Mouse (Mus musculus) hindbrain, embryonic 10.5 days (tissue): ENCODE measurements at regions not wholly inside any gene's neighbourhood (a gene's known extent, or its start where the extent isn't known, plus 50 kb on each side); places are given as distances from the start of the nearest gene placed in this dataset.

Experiments
- DNase-seq: peaks from one replicate; pipeline ENCODE4 v3.0.0-alpha.2; 2017; ENCODE audit warnings: low spot score
- H3K27ac ChIP-seq: fragments of 300-500 bp; sonication (generic); 2 replicates; pipeline ENCODE4 v1.5.1; 2016; ENCODE audit warnings: mild to moderate bottlenecking, moderate library complexity
- H3K27me3 ChIP-seq: fragments of 300-500 bp; sonication (generic); 2 replicates; pipeline ENCODE4 v1.6.1; 2016; ENCODE audit warnings: mild to moderate bottlenecking; ENCODE audit not compliant: poor library complexity, insufficient read depth, severe bottlenecking
- H3K36me3 ChIP-seq: fragments of 300-500 bp; sonication (generic); 2 replicates; pipeline ENCODE4 v1.6.1; 2016; ENCODE audit warnings: mild to moderate bottlenecking, moderate library complexity
- H3K4me1 ChIP-seq: fragments of 300-500 bp; sonication (generic); replicated peaks from 2 replicates; pipeline ENCODE4 v1.6.1; 2016; ENCODE audit warnings: mild to moderate bottlenecking
- H3K4me3 ChIP-seq: fragments of 300-500 bp; sonication (generic); 2 replicates; pipeline ENCODE4 v1.5.1; 2016; ENCODE audit warnings: mild to moderate bottlenecking, moderate library complexity
- H3K9me3 ChIP-seq: fragments of 300-500 bp; sonication (generic); 2 replicates; pipeline ENCODE4 v1.6.1; 2016; ENCODE audit warnings: mild to moderate bottlenecking, moderate library complexity
- WGBS: fragments of 180-500 bp; shearing (Covaris S2); methylation state at CpG from one replicate; pipeline ENCODE4 v1.1.7; 2016; 5-methylcytosine and 5-hydroxymethylcytosine counted together

GRCm38 (mm10) chr9:120739199-120739952, 168.1 kb downstream of the Rpl14 start:
- WGBS = 49% methylated on average over 14 of the region's 14 CpGs
- Histone ChIP-seq H3K36me3 (no peaks in the 10 kb centered on the region), H3K9me3 (no peaks in the 10 kb centered on the region), H3K27me3 (0 out of 2 replicates have a peak, but pooled peaks cover 5% of the 10 kb centered on the region), H3K4me3 (no peak overlapping the region), H3K4me1 (peaks cover 41% of the 10 kb centered on the region), H3K27ac (peak overlapping the region; percentile 81)
- DNase-seq = peak; percentile 45

DNA sequence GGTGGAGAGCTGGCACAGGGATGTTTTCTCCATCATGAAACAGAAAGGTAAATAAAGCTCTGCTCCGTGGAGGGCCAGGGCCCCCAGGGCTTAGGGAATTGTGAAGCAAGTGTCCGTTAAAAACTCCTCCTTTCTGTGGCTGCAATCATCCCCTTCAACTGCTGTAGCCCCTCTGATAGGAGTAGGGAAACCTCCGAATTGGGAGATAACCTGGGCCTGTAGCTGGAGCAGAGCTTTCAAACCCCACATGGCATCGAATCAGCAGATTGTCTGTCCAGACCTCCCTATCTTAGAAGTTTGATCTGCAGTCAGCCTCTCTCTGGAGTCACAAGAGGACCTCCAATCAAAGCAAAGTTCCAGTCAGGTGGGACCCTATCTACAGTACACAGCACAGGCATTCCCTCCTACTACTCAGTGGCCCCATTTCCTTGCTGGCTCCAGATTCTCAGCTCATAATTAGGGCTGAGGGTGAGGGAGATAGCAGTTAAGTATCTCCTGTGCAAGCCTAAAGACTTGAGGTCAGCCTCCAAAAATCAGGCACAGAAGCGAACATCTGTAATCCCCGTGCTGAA, 168.8 kb downstream of the Rpl14 start:
- Histone ChIP-seq H3K4me3 (no peak overlapping the region), H3K27ac (peak overlapping the region; percentile 81), H3K4me1 (peaks cover 34% of the 10 kb centered on the region), H3K36me3 (no peaks in the 10 kb centered on the region), H3K27me3 (0 out of 2 replicates have a peak, but pooled peaks cover 4% of the 10 kb centered on the region), H3K9me3 (no peaks in the 10 kb centered on the region)
- 44% methylated on average over 6 of the region's 6 CpGs for WGBS
- no peak for DNase-seq

DNA sequence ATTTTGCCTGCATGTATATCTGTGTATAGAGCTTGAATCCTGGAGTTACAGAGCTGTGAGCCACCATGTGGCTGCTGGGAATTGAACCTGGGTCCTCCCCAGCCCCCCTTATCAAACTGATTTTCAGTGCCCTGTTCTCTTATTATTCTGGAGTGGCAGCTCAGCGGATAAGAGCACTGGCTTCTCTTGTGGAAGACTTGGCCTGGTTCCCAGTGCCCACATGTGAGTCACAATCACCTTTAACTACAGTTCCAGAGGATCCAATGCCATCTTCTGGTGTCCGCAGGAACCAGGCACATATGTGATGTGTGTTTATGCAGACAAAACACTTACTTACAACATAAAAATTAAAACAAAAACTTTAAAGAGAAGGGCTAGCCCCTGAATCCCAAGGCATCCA, 170.3 kb downstream of the Rpl14 start:
- DNase-seq = no peak
- Histone ChIP-seq H3K27ac (no peak overlapping the region), H3K27me3 (no peaks in the 10 kb centered on the region), H3K4me3 (no peak overlapping the region), H3K36me3 (no peaks in the 10 kb centered on the region), H3K4me1 (peaks cover 26% of the 10 kb centered on the region), H3K9me3 (no peaks in the 10 kb centered on the region)
- 91% methylated on average over 2 of the region's 2 CpGs for WGBS

- 81% methylated on average over 9 of the region's 9 CpGs for WGBS
- H3K9me3 ChIP-seq = no peaks in the 10 kb centered on the region
- no peaks in the 10 kb centered on the region for H3K36me3 ChIP-seq
- DNase-seq = no peak
- H3K27me3 ChIP-seq = no peaks in the 10 kb centered on the region
- peaks cover 20% of the 10 kb centered on the region for H3K4me1 ChIP-seq
- no peak overlapping the region for H3K4me3 ChIP-seq
- H3K27ac ChIP-seq = 0 out of 2 replicates have a peak overlapping the region, but pooled peaks have one; percentile 12
These were observed 172.2 kb downstream of the Rpl14 start for GRCm38 (mm10) chr9:120743455-120743854.

DNA sequence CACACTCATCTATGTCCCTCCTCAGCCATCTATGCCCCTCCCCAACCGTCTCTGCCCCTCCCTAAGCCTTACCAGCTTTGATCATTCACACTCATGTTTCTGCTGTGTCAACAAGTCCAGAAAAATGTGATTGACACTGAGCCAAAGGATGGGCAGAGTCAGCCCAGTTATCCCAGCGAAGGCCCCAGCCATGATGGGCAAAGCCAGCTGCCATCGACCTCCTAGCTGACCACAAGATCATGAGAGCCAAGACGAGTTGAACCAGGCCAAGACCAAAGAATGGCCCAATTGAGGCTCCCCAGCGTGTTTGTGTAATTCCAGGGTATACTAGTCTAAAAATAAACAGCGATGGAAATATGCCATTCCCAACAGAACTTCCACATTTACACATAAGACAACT, 174.4 kb downstream of the Rpl14 start:
- H3K36me3 ChIP-seq = no peaks in the 10 kb centered on the region
- no peaks in the 10 kb centered on the region for H3K27me3 ChIP-seq
- DNase-seq = no peak
- H3K4me3 ChIP-seq = no peak overlapping the region
- no peaks in the 10 kb centered on the region for H3K4me1 ChIP-seq
- 90% methylated on average over 6 of the region's 6 CpGs for WGBS
- no peaks in the 10 kb centered on the region for H3K9me3 ChIP-seq
- H3K27ac ChIP-seq = no peak overlapping the region

- Histone ChIP-seq H3K27ac (no peak overlapping the region), H3K4me1 (peaks cover 9% of the 10 kb centered on the region; the same call in 1 of the 2 replicates), H3K36me3 (no peaks in the 10 kb centered on the region), H3K9me3 (no peaks in the 10 kb centered on the region), H3K27me3 (no peaks in the 10 kb centered on the region), H3K4me3 (no peak overlapping the region)
- 80% methylated on average over 4 of the region's 4 CpGs for WGBS
- DNase-seq = no peak
These were observed 178.2 kb upstream of the Ctnnb1 start for GRCm38 (mm10) chr9:120750820-120751219.

GRCm38 (mm10) chr9:120751686-120752484, 177.1 kb upstream of the Ctnnb1 start:
- Histone ChIP-seq H3K27ac (no peak overlapping the region), H3K4me3 (no peak overlapping the region), H3K27me3 (no peaks in the 10 kb centered on the region), H3K36me3 (no peaks in the 10 kb centered on the region), H3K4me1 (peaks cover 9% of the 10 kb centered on the region; the same call in 1 of the 2 replicates), H3K9me3 (peaks cover 5% of the 10 kb centered on the region; the same call in 1 of the 2 replicates)
- WGBS = 86% methylated on average over 5 of the region's 5 CpGs
- no peak for DNase-seq

DNA sequence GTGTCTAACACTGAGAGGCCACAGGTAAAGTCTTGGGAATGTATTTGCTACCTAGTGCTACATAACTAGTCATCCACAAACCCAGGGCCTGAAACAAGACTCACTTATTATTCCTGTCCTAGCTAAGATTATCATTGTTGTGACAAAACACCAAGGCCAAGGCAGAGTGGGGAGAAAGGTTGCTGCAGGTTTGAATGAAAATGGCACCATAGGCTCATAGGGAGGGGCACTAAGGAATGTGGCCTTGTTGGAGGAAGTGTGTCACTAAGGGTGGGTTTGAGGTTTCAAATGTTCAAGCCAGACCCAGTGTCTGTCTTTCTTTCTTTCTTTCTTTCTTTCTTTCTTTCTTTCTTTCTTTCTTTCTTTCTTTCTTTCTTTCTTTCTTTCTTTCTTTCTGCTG, 174.9 kb upstream of the Ctnnb1 start:
- Histone ChIP-seq H3K4me1 (peaks cover 9% of the 10 kb centered on the region; the same call in 1 of the 2 replicates), H3K27me3 (no peaks in the 10 kb centered on the region), H3K9me3 (peaks cover 5% of the 10 kb centered on the region; the same call in 1 of the 2 replicates), H3K27ac (no peak overlapping the region), H3K36me3 (no peaks in the 10 kb centered on the region), H3K4me3 (no peak overlapping the region)
- no peak for DNase-seq

DNA sequence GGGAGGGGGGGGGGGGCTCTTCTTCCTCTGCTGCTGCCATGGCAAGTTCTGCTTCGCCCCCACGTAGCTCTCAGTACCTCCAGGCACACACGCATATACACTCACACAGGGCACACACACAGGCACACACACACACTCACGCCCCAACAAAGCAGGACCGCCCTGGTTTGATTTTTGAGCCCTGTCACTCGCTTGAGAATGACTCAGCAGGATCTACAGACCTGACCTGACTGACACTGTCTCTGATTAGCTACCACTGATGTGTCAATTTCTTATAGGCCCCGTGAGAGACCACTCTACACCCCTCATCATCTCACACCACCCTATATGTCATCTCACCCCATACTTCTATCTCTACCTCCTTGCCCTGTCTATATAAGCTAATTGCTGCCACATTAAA, 173.5 kb upstream of the Ctnnb1 start:
- H3K9me3 ChIP-seq = peaks cover 5% of the 10 kb centered on the region; the same call in 1 of the 2 replicates
- H3K27me3 ChIP-seq = no peaks in the 10 kb centered on the region
- DNase-seq = no peak
- H3K4me1 ChIP-seq = peaks cover 16% of the 10 kb centered on the region
- H3K36me3 ChIP-seq = no peaks in the 10 kb centered on the region
- H3K4me3 ChIP-seq = no peak overlapping the region
- no peak overlapping the region for H3K27ac ChIP-seq
- 89% methylated on average over 7 of the region's 7 CpGs for WGBS

DNA sequence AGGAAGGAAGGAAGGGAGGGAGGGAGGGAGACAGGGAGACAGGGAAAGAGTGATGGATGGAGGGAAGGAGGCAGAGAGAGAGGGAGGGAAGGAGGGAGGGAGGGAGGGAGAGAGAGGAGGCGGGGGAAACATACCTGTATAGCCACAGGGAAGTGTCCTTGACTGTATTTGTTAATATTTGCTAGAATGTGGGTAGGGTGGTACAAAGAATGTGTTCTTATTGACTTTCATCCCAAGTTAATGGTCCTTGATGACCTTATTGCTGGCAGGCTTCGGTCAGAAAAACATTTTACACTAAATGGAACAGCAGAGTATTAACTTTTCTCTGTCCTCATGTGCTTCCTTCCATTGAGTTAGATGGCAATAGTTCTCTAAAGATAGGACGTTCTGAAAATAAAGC, 171.0 kb upstream of the Ctnnb1 start:
- 87% methylated on average over 3 of the region's 3 CpGs for WGBS
- DNase-seq = no peak
- Histone ChIP-seq H3K27me3 (no peaks in the 10 kb centered on the region), H3K36me3 (no peaks in the 10 kb centered on the region), H3K4me3 (no peak overlapping the region), H3K9me3 (peaks cover 5% of the 10 kb centered on the region; the same call in 1 of the 2 replicates), H3K4me1 (peaks cover 16% of the 10 kb centered on the region), H3K27ac (no peak overlapping the region)

GRCm38 (mm10) chr9:120758632-120759031, 170.4 kb upstream of the Ctnnb1 start:
- Histone ChIP-seq H3K4me1 (peaks cover 12% of the 10 kb centered on the region), H3K4me3 (no peak overlapping the region), H3K9me3 (peaks cover 5% of the 10 kb centered on the region; the same call in 1 of the 2 replicates), H3K27me3 (no peaks in the 10 kb centered on the region), H3K36me3 (no peaks in the 10 kb centered on the region), H3K27ac (no peak overlapping the region)
- WGBS = 79% methylated on average over 1 of the region's 1 CpGs
- no peak for DNase-seq

DNA sequence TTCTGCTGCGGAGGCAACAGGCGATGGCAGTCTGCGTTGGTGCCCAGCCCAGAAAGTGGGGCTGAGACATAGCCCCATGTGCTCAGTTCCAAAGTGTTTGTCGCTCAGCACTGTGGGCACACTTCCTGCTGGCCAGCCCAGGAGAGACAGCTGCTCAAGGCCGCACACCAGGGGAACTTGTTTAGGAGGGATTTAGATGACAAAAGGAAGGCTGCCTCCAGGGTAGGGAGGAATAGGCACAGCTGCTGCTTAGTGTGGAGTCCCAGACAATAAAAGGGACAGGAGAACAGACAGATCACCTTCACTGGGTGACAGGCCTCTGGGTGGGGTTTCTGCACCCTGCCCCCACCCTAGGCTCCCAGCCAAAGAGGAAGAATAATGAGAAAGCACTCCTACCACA, 169.2 kb upstream of the Ctnnb1 start:
- Histone ChIP-seq H3K27me3 (no peaks in the 10 kb centered on the region), H3K4me3 (no peak overlapping the region), H3K9me3 (peaks cover 5% of the 10 kb centered on the region; the same call in 1 of the 2 replicates), H3K36me3 (no peaks in the 10 kb centered on the region), H3K4me1 (peaks cover 8% of the 10 kb centered on the region), H3K27ac (peak overlapping the region; percentile 69)
- WGBS = 44% methylated on average over 5 of the region's 5 CpGs
- no peak for DNase-seq

GRCm38 (mm10) chr9:120763802-120764201, 165.2 kb upstream of the Ctnnb1 start:
- no peaks in the 10 kb centered on the region for H3K9me3 ChIP-seq
- WGBS = 79% methylated on average over 2 of the region's 2 CpGs
- DNase-seq = no peak
- H3K4me1 ChIP-seq = peaks cover 8% of the 10 kb centered on the region
- H3K27me3 ChIP-seq = no peaks in the 10 kb centered on the region
- no peak overlapping the region for H3K27ac ChIP-seq
- no peaks in the 10 kb centered on the region for H3K36me3 ChIP-seq
- H3K4me3 ChIP-seq = no peak overlapping the region
